In the genomic region with DNA sequence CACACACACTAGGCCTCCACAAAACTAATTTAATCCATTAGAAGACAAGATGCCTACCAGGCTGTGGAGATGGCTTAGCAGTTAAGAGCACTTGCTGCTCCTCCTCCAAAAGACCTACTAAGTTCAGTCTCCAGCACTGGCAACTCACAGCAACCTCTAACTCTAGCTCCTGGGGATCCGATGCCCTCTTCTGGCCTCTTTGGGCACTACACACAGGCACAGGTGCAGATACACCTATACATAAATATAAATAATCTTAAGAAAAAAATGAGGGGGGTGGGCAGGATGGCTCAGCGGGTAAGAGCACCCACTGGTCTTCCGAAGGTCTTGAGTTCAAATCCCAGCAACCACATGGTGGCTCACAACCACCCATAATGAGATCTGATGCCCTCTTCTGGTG, we compare ENCODE assay signal across 12 mouse cellular contexts. TPM values are rescaled to one million over a fixed set of nuclear protein-coding genes. Genes with fewer than 3 reads are reported as not detected.
DNase-seq lines count a peak whose midpoint lies in the region; ATAC-seq and TF ChIP-seq lines count a peak whose summit lies in the region.
"Had no signal": no experiment of that assay in that cellular context is flagged by ENCODE, and none has a peak within 500 bp of the region (broad histone marks: within the 10 kb centered on the region; RNA-seq: fewer than 3 reads in every experiment).

No protein-coding gene starts in this region.

- WGBS in hindbrain, postnatal 0 days, result 27% methylated on average over 3 of the region's 3 CpGs
- WGBS in hindbrain, embryonic 16.5 days, result 18% methylated on average over 3 of the region's 3 CpGs

- ATAC-seq in hindbrain, postnatal 0 days, result no peak
- ATAC-seq in hindbrain, embryonic 16.5 days, result no peak
- ATAC-seq in erythroid progenitor cell, adult 5-6 weeks (replicated peaks; ENCODE audit: low FRiP score, poor library complexity, severe bottlenecking), result no peak

- no peaks in the 10 kb centered on the region for H3K9me3 ChIP-seq in hindbrain, postnatal 0 days (ENCODE audit: low read length)
- H3K9me3 ChIP-seq in hindbrain, embryonic 16.5 days (ENCODE audit: control insufficient read depth, low read length), result no peaks in the 10 kb centered on the region
- H3K9me3 ChIP-seq: forebrain, embryonic 10.5 days; heart, embryonic 13.5 days; kidney, embryonic 15.5 days; limb, embryonic 13.5 days had no signal

- no peaks in the 10 kb centered on the region for H3K36me3 ChIP-seq in hindbrain, postnatal 0 days (ENCODE audit: insufficient read depth, low read length)
- no peaks in the 10 kb centered on the region for H3K36me3 ChIP-seq in hindbrain, embryonic 16.5 days (ENCODE audit: control insufficient read depth, insufficient read depth, low read length)
- no peaks in the 10 kb centered on the region for H3K36me3 ChIP-seq in testis, adult 2 months (ENCODE audit: control insufficient read depth, insufficient read depth, low read length)
- H3K36me3 ChIP-seq: kidney, embryonic 15.5 days; limb, embryonic 13.5 days had no signal

- no peak overlapping the region for H3K27ac ChIP-seq in hindbrain, postnatal 0 days
- H3K27ac ChIP-seq in hindbrain, embryonic 16.5 days (ENCODE audit: low read depth, low read length), result no peak overlapping the region
- no peak overlapping the region for H3K27ac ChIP-seq in testis, adult 2 months (ENCODE audit: control insufficient read depth, insufficient read depth, low read depth, low read length)
- H3K27ac ChIP-seq: forebrain, embryonic 10.5 days; heart, embryonic 13.5 days; kidney, embryonic 15.5 days; limb, embryonic 13.5 days had no signal

- no peak overlapping the region for H3K4me3 ChIP-seq in hindbrain, postnatal 0 days (ENCODE audit: low read length)
- no peak overlapping the region for H3K4me3 ChIP-seq in hindbrain, embryonic 16.5 days (ENCODE audit: low read length)
- no peak overlapping the region for H3K4me3 ChIP-seq in testis, adult 2 months (ENCODE audit: control insufficient read depth, low read depth, low read length)
- H3K4me3 ChIP-seq: forebrain, embryonic 10.5 days; heart, embryonic 13.5 days; kidney, embryonic 15.5 days; limb, embryonic 13.5 days had no signal

- peaks cover 6% of the 10 kb centered on the region for H3K27me3 ChIP-seq in hindbrain, postnatal 0 days (ENCODE audit: insufficient read depth, low read length)
- H3K27me3 ChIP-seq in hindbrain, embryonic 16.5 days (replicated peaks; ENCODE audit: control insufficient read depth, insufficient read depth, low read length), result peaks cover 33% of the 10 kb centered on the region
- H3K27me3 ChIP-seq in testis, adult 2 months (ENCODE audit: control insufficient read depth, insufficient read depth, low read length), result no peaks in the 10 kb centered on the region

- no peak overlapping the region for H3K9ac ChIP-seq in hindbrain, postnatal 0 days (replicated peaks; ENCODE audit: low read length)
- H3K9ac ChIP-seq in hindbrain, embryonic 16.5 days (ENCODE audit: low read depth, low read length), result no peak overlapping the region
- H3K9ac ChIP-seq: heart, embryonic 13.5 days; kidney, embryonic 15.5 days; limb, embryonic 13.5 days had no signal

- no peak for TF ChIP-seq POLR2A in testis, adult 2 months (IDR thresholded peaks at IDR 0.05; ENCODE audit: control insufficient read depth, low read depth, low read length)

- DNase-seq in hindbrain, postnatal 0 days (ENCODE audit: low spot score), result peak; percentile 31
- DNase-seq in testis, postnatal 14 days (ENCODE audit: low spot score), result no peak
- DNase-seq in c-Kit-positive CD71-positive TER-119-positive erythroid progenitor cells, embryonic 14.5 days (ENCODE audit: low spot score), result peak; percentile 31
- DNase-seq in thymus, postnatal 4 days, result peak; percentile 82
- no peak for DNase-seq in adrenal gland, adult 8-10 months

- no peak overlapping the region for H3K4me2 ChIP-seq in hindbrain, postnatal 0 days (ENCODE audit: low read depth, low read length)
- no peak overlapping the region for H3K4me2 ChIP-seq in hindbrain, embryonic 16.5 days (ENCODE audit: low read length)
- H3K4me2 ChIP-seq: heart, embryonic 13.5 days; kidney, embryonic 15.5 days; limb, embryonic 13.5 days had no signal

- peaks cover 26% of the 10 kb centered on the region for H3K4me1 ChIP-seq in hindbrain, postnatal 0 days (ENCODE audit: insufficient read depth, low read length)
- peaks cover 40% of the 10 kb centered on the region for H3K4me1 ChIP-seq in hindbrain, embryonic 16.5 days (ENCODE audit: control insufficient read depth, insufficient read depth, low read depth, low read length)
- H3K4me1 ChIP-seq in testis, adult 2 months (ENCODE audit: control insufficient read depth, insufficient read depth, low read length), result peaks cover 27% of the 10 kb centered on the region

- peak; percentile 55 for TF ChIP-seq CTCF in hindbrain, postnatal 0 days (IDR thresholded peaks at IDR 0.05; ENCODE audit: low read depth)
- peak; percentile 14; the same call in 1 of the 2 replicates for TF ChIP-seq CTCF in testis, adult 2 months (IDR thresholded peaks at IDR 0.05; ENCODE audit: control insufficient read depth, insufficient read depth, insufficient replicate concordance, low read depth, low read length)

RNA-seq across cellular contexts. Expression of a gene that starts 2.0 kb away (rescaled TPM):
- total RNA-seq in hindbrain, postnatal 0 days (2014; rRNA removed), result 13.3 and 17.6 TPM in 2 replicates
- 15.9 and 21.7 TPM in 2 replicates for polyA plus RNA-seq in hindbrain, postnatal 0 days (2015; fragmentation: Nextera tagmentation; extraction: Ambion mirVana)
- 14.4 and 19.1 TPM in 2 replicates for polyA plus RNA-seq in hindbrain, embryonic 16.5 days (2015; fragmentation: Nextera tagmentation; extraction: Ambion mirVana)
- 1.3 and 1.5 TPM in 2 replicates for polyA plus RNA-seq in testis, adult 2 months (2012; rRNA removed)
- not detected in 2 replicates for total RNA-seq in erythroid progenitor cell, adult 5-6 weeks (2015; ENCODE audit: low replicate concordance)
- total RNA-seq in erythroid progenitor cell, adult 5-6 weeks (2017; ENCODE audit: low replicate concordance), result not detected in 2 replicates
- under 1 TPM in 2 of 4 experiments, not detected in 2; 0.14 to 0.24 TPM for total RNA-seq in adrenal gland, adult 8-10 months (2022)

RNA-seq across cellular contexts. Expression of a gene that starts 5.4 kb away (rescaled TPM):
- 58.2 and 67.0 TPM in 2 replicates for total RNA-seq in hindbrain, postnatal 0 days (2014; rRNA removed)
- polyA plus RNA-seq in hindbrain, postnatal 0 days (2015; fragmentation: Nextera tagmentation; extraction: Ambion mirVana), result 86.6 and 88.0 TPM in 2 replicates
- 96.0 and 109 TPM in 2 replicates for polyA plus RNA-seq in hindbrain, embryonic 16.5 days (2015; fragmentation: Nextera tagmentation; extraction: Ambion mirVana)
- polyA plus RNA-seq in testis, adult 2 months (2012; rRNA removed), result 78.8 and 91.6 TPM in 2 replicates
- total RNA-seq in erythroid progenitor cell, adult 5-6 weeks (2015; ENCODE audit: low replicate concordance), result 2.9 and 5.0 TPM in 2 replicates
- 6.3 and 10.9 TPM in 2 replicates for total RNA-seq in erythroid progenitor cell, adult 5-6 weeks (2017; ENCODE audit: low replicate concordance)
- total RNA-seq in adrenal gland, adult 8-10 months (2022), result 10 to 100 TPM; 49.9 to 63.1 (median 56.6) TPM

RNA-seq across cellular contexts. Expression of a gene that starts 6.0 kb away (rescaled TPM):
- total RNA-seq in hindbrain, postnatal 0 days (2014; rRNA removed), result 122 and 129 TPM in 2 replicates
- polyA plus RNA-seq in hindbrain, postnatal 0 days (2015; fragmentation: Nextera tagmentation; extraction: Ambion mirVana), result 65.6 and 68.7 TPM in 2 replicates
- polyA plus RNA-seq in hindbrain, embryonic 16.5 days (2015; fragmentation: Nextera tagmentation; extraction: Ambion mirVana), result 67.1 and 77.6 TPM in 2 replicates
- polyA plus RNA-seq in testis, adult 2 months (2012; rRNA removed), result 205 and 212 TPM in 2 replicates
- 2.9 TPM in 2 replicates for total RNA-seq in erythroid progenitor cell, adult 5-6 weeks (2015; ENCODE audit: low replicate concordance)
- 2.8 TPM in 1 of 2 replicates, not detected in the other for total RNA-seq in erythroid progenitor cell, adult 5-6 weeks (2017; ENCODE audit: low replicate concordance)
- 10 to 100 TPM; 55.6 to 66.1 (median 63.4) TPM for total RNA-seq in adrenal gland, adult 8-10 months (2022)

RNA-seq across cellular contexts. Expression of a gene that starts 11.1 kb away (rescaled TPM):
- 2.0 TPM in 1 of 2 replicates, not detected in the other for total RNA-seq in hindbrain, postnatal 0 days (2014; rRNA removed)
- polyA plus RNA-seq in hindbrain, postnatal 0 days (2015; fragmentation: Nextera tagmentation; extraction: Ambion mirVana), result 2.9 and 3.7 TPM in 2 replicates
- 2.9 and 3.3 TPM in 2 replicates for polyA plus RNA-seq in hindbrain, embryonic 16.5 days (2015; fragmentation: Nextera tagmentation; extraction: Ambion mirVana)
- 1,294 and 1,426 TPM in 2 replicates for polyA plus RNA-seq in testis, adult 2 months (2012; rRNA removed)
- not detected in 2 replicates for total RNA-seq in erythroid progenitor cell, adult 5-6 weeks (2015; ENCODE audit: low replicate concordance)
- total RNA-seq in erythroid progenitor cell, adult 5-6 weeks (2017; ENCODE audit: low replicate concordance), result not detected in 2 replicates
- total RNA-seq in adrenal gland, adult 8-10 months (2022), result not detected

RNA-seq across cellular contexts. Expression of a gene that starts 14.7 kb away (rescaled TPM):
- total RNA-seq in hindbrain, postnatal 0 days (2014; rRNA removed), result 47.0 and 61.6 TPM in 2 replicates
- polyA plus RNA-seq in hindbrain, postnatal 0 days (2015; fragmentation: Nextera tagmentation; extraction: Ambion mirVana), result 11.8 and 12.3 TPM in 2 replicates
- polyA plus RNA-seq in hindbrain, embryonic 16.5 days (2015; fragmentation: Nextera tagmentation; extraction: Ambion mirVana), result 17.7 and 17.8 TPM in 2 replicates
- polyA plus RNA-seq in testis, adult 2 months (2012; rRNA removed), result 13.3 and 16.6 TPM in 2 replicates
- 2.9 and 3.4 TPM in 2 replicates for total RNA-seq in erythroid progenitor cell, adult 5-6 weeks (2015; ENCODE audit: low replicate concordance)
- total RNA-seq in erythroid progenitor cell, adult 5-6 weeks (2017; ENCODE audit: low replicate concordance), result 0.61 and 2.7 TPM in 2 replicates
- 10 to 100 TPM; 38.3 to 45.1 (median 44.1) TPM for total RNA-seq in adrenal gland, adult 8-10 months (2022)

Comparison
In these comparisons a context has a peak if more than half of its experiments do, and no peak if none do; other contexts are left out.
1. DNase-seq: peak in hindbrain, postnatal 0 days (single experiment), c-Kit-positive CD71-positive TER-119-positive erythroid progenitor cells, embryonic 14.5 days (single experiment) and thymus, postnatal 4 days (single experiment); none in testis, postnatal 14 days (single experiment) and adrenal gland, adult 8-10 months (single experiment).
2. RNA of a gene that starts 2.0 kb away (total RNA-seq): 13.3 to 17.6 TPM in hindbrain, postnatal 0 days; 0.14 to 0.24 TPM in adrenal gland, adult 8-10 months and not detected in erythroid progenitor cell, adult 5-6 weeks; every median in the first group is over 10 times any median in the second.
3. RNA of a gene that starts 6.0 kb away (total RNA-seq): 122 to 129 TPM in hindbrain, postnatal 0 days and 55.6 to 66.1 TPM in adrenal gland, adult 8-10 months; 2.8 to 2.9 TPM in erythroid progenitor cell, adult 5-6 weeks; every median in the first group is over 10 times any median in the second.